Mouse (Mus musculus) midbrain, embryonic 14.5 days (tissue): ENCODE results near the gene Crkl. TPM values are rescaled to one million over a fixed set of nuclear protein-coding genes. Genes with fewer than 3 reads are reported as not detected.

ENCODE experiments used
- ATAC-seq: fragments of 200-750 bp; cut with Nextera tagmentation; 2 replicates; pipeline ENCODE4 v1.8.0; 2017; ENCODE audit warnings: moderate number of reproducible peaks, moderate library complexity; ENCODE audit not compliant: low FRiP score, low TSS enrichment
- DNase-seq: peaks from one replicate; pipeline ENCODE4 v3.0.0-alpha.2; 2015
- H3K27ac ChIP-seq: fragments of 300-500 bp; sonication (generic); replicated peaks from 2 replicates; pipeline ENCODE4 v1.5.1; 2014; ENCODE audit warnings: mild to moderate bottlenecking, low read depth, low read length, moderate library complexity
- H3K27me3 ChIP-seq: fragments of 300-500 bp; sonication (generic); 2 replicates; pipeline ENCODE4 v1.6.1; 2014; ENCODE audit warnings: low read length, control low read depth, mixed read lengths; ENCODE audit not compliant: control insufficient read depth, insufficient read depth
- H3K36me3 ChIP-seq: fragments of 300-500 bp; sonication (generic); 2 replicates; pipeline ENCODE4 v1.6.1; 2014; ENCODE audit warnings: low read length, control low read depth; ENCODE audit not compliant: control insufficient read depth, insufficient read depth
- H3K4me1 ChIP-seq: fragments of 300-500 bp; sonication (generic); 2 replicates; pipeline ENCODE4 v1.6.1; 2014; ENCODE audit warnings: mild to moderate bottlenecking, antibody characterized with exemption, low read length, control low read depth; ENCODE audit not compliant: control insufficient read depth, insufficient read depth
- H3K4me2 ChIP-seq: fragments of 300-500 bp; sonication (generic); 2 replicates; pipeline ENCODE4 v1.6.1; 2014; ENCODE audit warnings: mild to moderate bottlenecking, low read length, moderate library complexity
- H3K4me3 ChIP-seq: fragments of 300-500 bp; sonication (generic); replicated peaks from 2 replicates; pipeline ENCODE4 v1.5.1; 2014; ENCODE audit warnings: low read depth, low read length
- H3K9ac ChIP-seq: fragments of 300-500 bp; sonication (generic); replicated peaks from 2 replicates; pipeline ENCODE4 v1.6.1; 2014; ENCODE audit warnings: mild to moderate bottlenecking, low read length, moderate library complexity
- H3K9me3 ChIP-seq: fragments of 300-500 bp; sonication (generic); 2 replicates; pipeline ENCODE4 v1.6.1; 2016; ENCODE audit warnings: low read length, control low read depth, mixed read lengths; ENCODE audit not compliant: control insufficient read depth
- WGBS: fragments of 180-500 bp; shearing (Covaris S2); extraction: QIAGEN DNeasy Blood & Tissue Kit; methylation state at CpG from one replicate; pipeline ENCODE4 v1.1.7; 2014; 5-methylcytosine and 5-hydroxymethylcytosine counted together
- polyA plus RNA-seq: library from polyadenylated mRNA; unstranded; fragments of >200 nt; fragmentation: Nextera tagmentation; extraction: Ambion mirVana; gene quantifications from 2 replicates; pipeline ENCODE4 v1.2.1, GENCODE M21; 2014

Crkl gene
- polyA plus RNA-seq, 1 experiment from 2014 or later: 85.4 TPM

- Histone ChIP-seq H3K27me3 (no peaks in the 10 kb centered on the region), H3K27ac (no peak overlapping the region), H3K4me3 (no peak overlapping the region), H3K4me1 (no peaks in the 10 kb centered on the region), H3K9me3 (no peaks in the 10 kb centered on the region), H3K4me2 (no peak overlapping the region), H3K9ac (no peak overlapping the region), H3K36me3 (peaks cover 31% of the 10 kb centered on the region)
- WGBS: 81% methylated on average over 2 of the region's 2 CpGs
- ATAC-seq (no peak), DNase-seq (peak; percentile 14)
Measured at GRCm38 (mm10) chr16:17432576-17432975, 19.2 kb upstream of the Crkl start.

DNA sequence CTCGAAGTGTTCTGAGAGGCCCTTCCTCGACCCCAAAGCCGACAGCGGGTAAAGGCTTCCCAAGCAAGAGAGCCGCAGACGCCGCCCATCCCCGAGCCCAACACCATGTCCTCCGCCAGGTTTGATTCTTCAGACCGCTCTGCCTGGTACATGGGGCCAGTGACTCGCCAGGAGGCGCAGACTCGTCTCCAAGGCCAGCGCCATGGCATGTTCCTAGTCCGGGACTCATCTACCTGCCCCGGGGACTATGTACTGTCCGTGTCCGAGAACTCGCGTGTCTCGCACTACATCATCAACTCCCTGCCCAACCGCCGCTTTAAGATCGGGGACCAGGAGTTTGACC is 557 bp downstream of the Crkl start:
- peaks cover 11% of the 10 kb centered on the region for H3K36me3 ChIP-seq
- peaks cover 19% of the 10 kb centered on the region for H3K4me1 ChIP-seq
- H3K9ac ChIP-seq: peak overlapping the region; percentile 96
- 1% methylated on average over 24 of the region's 24 CpGs for WGBS
- no peaks in the 10 kb centered on the region for H3K27me3 ChIP-seq
- H3K4me3 ChIP-seq: peak overlapping the region; percentile 100
- peak overlapping the region; percentile 98 for H3K4me2 ChIP-seq
- no peaks in the 10 kb centered on the region for H3K9me3 ChIP-seq
- ATAC-seq (peak; percentile 28; the same call in 1 of the 2 replicates), DNase-seq (peak; percentile 66)
- peak overlapping the region; percentile 96 for H3K27ac ChIP-seq

- H3K27me3 ChIP-seq: no peaks in the 10 kb centered on the region
- no peak overlapping the region for H3K4me3 ChIP-seq
- no peak overlapping the region for H3K9ac ChIP-seq
- H3K4me1 ChIP-seq: peaks cover 19% of the 10 kb centered on the region
- no peaks in the 10 kb centered on the region for H3K9me3 ChIP-seq
- H3K4me2 ChIP-seq: no peak overlapping the region
- no peak for ATAC-seq
- peaks cover 25% of the 10 kb centered on the region for H3K36me3 ChIP-seq
- 100% methylated on average over 1 of the region's 1 CpGs for WGBS
- DNase-seq: no peak
- H3K27ac ChIP-seq: no peak overlapping the region
Measured at GRCm38 (mm10) chr16:17456901-17457300, 5.1 kb downstream of the Crkl start.

GRCm38 (mm10) chr16:17460254-17460653 is 8.5 kb downstream of the Crkl start:
- no peaks in the 10 kb centered on the region for H3K9me3 ChIP-seq
- no peak overlapping the region for H3K27ac ChIP-seq
- H3K4me3 ChIP-seq: no peak overlapping the region
- no peaks in the 10 kb centered on the region for H3K27me3 ChIP-seq
- no peak for ATAC-seq
- no peak overlapping the region for H3K4me2 ChIP-seq
- peaks cover 5% of the 10 kb centered on the region for H3K4me1 ChIP-seq
- WGBS: 93% methylated on average over 4 of the region's 4 CpGs
- peaks cover 21% of the 10 kb centered on the region for H3K36me3 ChIP-seq
- no peak overlapping the region for H3K9ac ChIP-seq
- no peak for DNase-seq

DNA sequence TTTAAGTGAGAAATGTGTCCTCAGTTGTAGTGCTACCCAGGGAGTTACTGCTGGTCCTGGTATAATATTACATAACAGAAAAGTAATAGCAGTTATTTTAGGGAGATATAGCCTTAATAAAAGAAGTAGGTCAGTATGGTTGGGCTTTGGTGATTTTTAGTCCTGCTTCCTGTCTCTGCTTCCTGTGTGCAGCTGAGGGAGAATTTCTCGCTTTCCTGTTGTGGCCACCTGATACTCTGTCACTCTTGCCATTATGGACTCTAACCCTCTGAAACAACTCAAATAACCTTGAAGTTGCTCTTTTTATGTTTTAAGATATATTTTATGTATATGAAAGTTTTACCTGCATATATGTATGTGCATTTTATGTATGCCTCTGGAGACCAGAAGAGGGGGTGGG is 9.8 kb downstream of the Crkl start:
- H3K4me1 ChIP-seq: no peaks in the 10 kb centered on the region
- DNase-seq: no peak
- H3K4me3 ChIP-seq: no peak overlapping the region
- ATAC-seq: no peak
- WGBS: 91% methylated on average over 1 of the region's 1 CpGs
- no peaks in the 10 kb centered on the region for H3K27me3 ChIP-seq
- no peak overlapping the region for H3K27ac ChIP-seq
- H3K4me2 ChIP-seq: no peak overlapping the region
- H3K9ac ChIP-seq: no peak overlapping the region
- H3K36me3 ChIP-seq: peaks cover 17% of the 10 kb centered on the region
- H3K9me3 ChIP-seq: no peaks in the 10 kb centered on the region

DNA sequence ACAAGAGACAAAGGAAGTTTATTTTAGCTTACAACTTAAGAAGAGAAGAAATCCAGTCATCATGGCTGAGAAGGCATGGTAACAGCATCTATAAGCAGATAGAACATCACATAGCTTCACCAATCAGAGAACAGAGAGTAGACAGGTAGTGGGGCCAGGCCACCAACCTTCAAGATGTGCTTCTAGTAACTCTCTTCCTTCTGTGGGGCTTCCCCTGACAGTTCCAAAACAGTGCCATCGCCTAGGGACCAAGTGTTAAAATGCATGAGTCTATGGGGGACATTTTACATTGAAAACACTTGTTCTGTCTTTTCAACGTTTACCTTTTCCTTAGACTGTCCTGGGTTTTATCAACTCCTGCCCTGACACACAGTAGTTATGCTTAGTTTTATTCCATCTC is 11.4 kb downstream of the Crkl start:
- Histone ChIP-seq H3K27ac (no peak overlapping the region), H3K4me3 (no peak overlapping the region), H3K27me3 (no peaks in the 10 kb centered on the region), H3K36me3 (peaks cover 8% of the 10 kb centered on the region; the same call in 1 of the 2 replicates), H3K9ac (no peak overlapping the region), H3K4me2 (no peak overlapping the region), H3K4me1 (no peaks in the 10 kb centered on the region), H3K9me3 (no peaks in the 10 kb centered on the region)
- WGBS: 85% methylated on average over 2 of the region's 2 CpGs
- ATAC-seq (no peak), DNase-seq (no peak)

DNA sequence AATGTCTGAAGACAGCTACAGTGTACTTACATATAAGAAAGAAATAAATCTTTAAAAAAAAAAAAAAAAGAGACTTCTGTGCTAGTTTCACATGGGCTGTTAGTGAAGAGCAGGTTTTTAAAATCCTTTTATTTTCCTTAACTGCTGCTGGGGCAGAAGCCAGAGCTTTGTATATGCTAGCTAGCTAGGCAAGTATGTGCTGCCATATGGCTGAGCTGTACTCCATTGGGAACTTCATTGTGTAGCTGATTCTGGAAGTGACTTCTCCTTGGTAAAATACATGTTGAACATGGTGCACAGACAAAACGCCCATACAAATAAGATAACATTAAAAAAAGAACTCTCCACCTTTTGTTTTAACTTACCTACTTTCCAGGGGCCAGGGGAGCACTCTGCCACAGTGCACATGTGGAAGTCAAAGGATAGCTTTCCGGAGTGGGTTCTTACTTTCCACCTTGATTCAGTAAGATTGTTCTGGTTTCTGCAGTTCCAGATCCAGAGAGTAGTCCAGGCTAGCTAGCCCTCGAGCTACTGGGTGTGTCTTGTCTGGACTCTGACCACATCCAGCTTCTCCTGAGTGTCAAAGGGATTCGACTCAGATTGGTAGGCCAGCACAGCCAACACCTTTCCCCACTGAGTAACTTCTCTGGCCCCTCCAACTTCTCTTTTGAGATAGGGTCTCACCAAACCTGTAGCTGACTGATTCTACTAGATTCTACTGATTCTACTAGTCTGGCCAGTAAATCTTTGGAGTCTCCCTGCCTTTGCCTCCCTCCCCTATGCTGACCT is 15.3 kb downstream of the Crkl start:
- WGBS: 90% methylated on average over 4 of the region's 4 CpGs
- Histone ChIP-seq H3K9me3 (no peaks in the 10 kb centered on the region), H3K27me3 (no peaks in the 10 kb centered on the region), H3K36me3 (peaks cover 20% of the 10 kb centered on the region), H3K4me1 (no peaks in the 10 kb centered on the region), H3K9ac (no peak overlapping the region), H3K4me3 (no peak overlapping the region), H3K4me2 (no peak overlapping the region), H3K27ac (no peak overlapping the region)
- DNase-seq (no peak), ATAC-seq (no peak)

GRCm38 (mm10) chr16:17472498-17472897 is 20.7 kb downstream of the Crkl start:
- DNase-seq (no peak), ATAC-seq (no peak)

GRCm38 (mm10) chr16:17474091-17474490 is 22.3 kb downstream of the Crkl start:
- H3K4me1 ChIP-seq: no peaks in the 10 kb centered on the region
- H3K9ac ChIP-seq: no peak overlapping the region
- no peaks in the 10 kb centered on the region for H3K9me3 ChIP-seq
- H3K4me2 ChIP-seq: no peak overlapping the region
- no peak overlapping the region for H3K27ac ChIP-seq
- H3K36me3 ChIP-seq: peaks cover 28% of the 10 kb centered on the region
- no peak for ATAC-seq
- no peaks in the 10 kb centered on the region for H3K27me3 ChIP-seq
- peak; percentile 50 for DNase-seq
- H3K4me3 ChIP-seq: no peak overlapping the region

More at GRCm38 (mm10) chr16:17472498-17472897, 20.7 kb downstream of the Crkl start:
- Histone ChIP-seq H3K4me3 (no peak overlapping the region), H3K36me3 (peaks cover 32% of the 10 kb centered on the region), H3K9me3 (no peaks in the 10 kb centered on the region), H3K4me2 (no peak overlapping the region), H3K27me3 (no peaks in the 10 kb centered on the region), H3K4me1 (no peaks in the 10 kb centered on the region), H3K27ac (no peak overlapping the region), H3K9ac (no peak overlapping the region)
- 89% methylated on average over 6 of the region's 6 CpGs for WGBS
